Mouse (Mus musculus) forelimb bud, embryonic 11.5 days (tissue): Measurements from ENCODE around the gene Cpne5.

Experiments
- DNase-seq: peaks from one replicate; pipeline ENCODE4 v3.0.0-alpha.2; 2012; ENCODE audit warnings: low read depth, low spot score

Gene Cpne5

GRCm38 (mm10) chr17:29170431-29171000, 67.5 kb downstream of the Cpne5 start:
- DNase-seq: no peak

- no peak for DNase-seq
These were observed 68.9 kb downstream of the Cpne5 start for GRCm38 (mm10) chr17:29168996-29169601.

GRCm38 (mm10) chr17:29168438-29168837, 69.5 kb downstream of the Cpne5 start:
- DNase-seq: no peak

- no peak for DNase-seq
These were observed 70.6 kb downstream of the Cpne5 start for GRCm38 (mm10) chr17:29167371-29167770.

GRCm38 (mm10) chr17:29165967-29166578, 71.9 kb downstream of the Cpne5 start:
- no peak for DNase-seq

- no peak for DNase-seq
These were observed 72.5 kb downstream of the Cpne5 start for GRCm38 (mm10) chr17:29165452-29165851.

GRCm38 (mm10) chr17:29164469-29165111, 73.4 kb downstream of the Cpne5 start:
- DNase-seq: no peak

GRCm38 (mm10) chr17:29162334-29162733, 75.6 kb downstream of the Cpne5 start:
- no peak for DNase-seq

GRCm38 (mm10) chr17:29159743-29160455, 78.1 kb downstream of the Cpne5 start:
- no peak for DNase-seq

- DNase-seq: no peak
These were observed 78.6 kb downstream of the Cpne5 start for GRCm38 (mm10) chr17:29159320-29159719.

GRCm38 (mm10) chr17:29158899-29159298, 79.1 kb downstream of the Cpne5 start:
- DNase-seq: no peak

- no peak for DNase-seq
These were observed 81.1 kb downstream of the Cpne5 start for GRCm38 (mm10) chr17:29156866-29157265.

- DNase-seq: no peak
These were observed 81.6 kb downstream of the Cpne5 start for GRCm38 (mm10) chr17:29156396-29156795.

GRCm38 (mm10) chr17:29155355-29156135, 82.4 kb downstream of the Cpne5 start:
- DNase-seq: no peak

GRCm38 (mm10) chr17:29154247-29154646, 83.7 kb downstream of the Cpne5 start:
- DNase-seq: no peak

- DNase-seq: no peak
These were observed 85.4 kb downstream of the Cpne5 start for GRCm38 (mm10) chr17:29152547-29152946.

GRCm38 (mm10) chr17:29149766-29150165, 88.2 kb downstream of the Cpne5 start:
- no peak for DNase-seq

GRCm38 (mm10) chr17:29147773-29148172, 90.2 kb downstream of the Cpne5 start:
- no peak for DNase-seq

GRCm38 (mm10) chr17:29147273-29147672, 90.7 kb downstream of the Cpne5 start:
- no peak for DNase-seq

- DNase-seq: no peak
These were observed 92.9 kb downstream of the Cpne5 start for GRCm38 (mm10) chr17:29145101-29145500.

- DNase-seq: no peak
These were observed 94.7 kb downstream of the Cpne5 start for GRCm38 (mm10) chr17:29143266-29143665.
